Mouse (Mus musculus) cerebellum, adult 2 months (tissue): ENCODE data around the gene Lrrc75a.

Experiments used
- CTCF ChIP-seq: fragments of 200-500 bp; IDR thresholded peaks from 2 replicates; pipeline ENCODE4 v1.5.1; 2011; ENCODE audit warnings: low read depth, mild to moderate bottlenecking, control low read depth, low read length, moderate library complexity, borderline replicate concordance; ENCODE audit not compliant: insufficient read depth
- POLR2A ChIP-seq: fragments of 200-500 bp; IDR thresholded peaks from 2 replicates; pipeline ENCODE4 v1.6.1; 2011; ENCODE audit warnings: low read length, control low read depth, borderline replicate concordance; ENCODE audit not compliant: insufficient read depth

DNA sequence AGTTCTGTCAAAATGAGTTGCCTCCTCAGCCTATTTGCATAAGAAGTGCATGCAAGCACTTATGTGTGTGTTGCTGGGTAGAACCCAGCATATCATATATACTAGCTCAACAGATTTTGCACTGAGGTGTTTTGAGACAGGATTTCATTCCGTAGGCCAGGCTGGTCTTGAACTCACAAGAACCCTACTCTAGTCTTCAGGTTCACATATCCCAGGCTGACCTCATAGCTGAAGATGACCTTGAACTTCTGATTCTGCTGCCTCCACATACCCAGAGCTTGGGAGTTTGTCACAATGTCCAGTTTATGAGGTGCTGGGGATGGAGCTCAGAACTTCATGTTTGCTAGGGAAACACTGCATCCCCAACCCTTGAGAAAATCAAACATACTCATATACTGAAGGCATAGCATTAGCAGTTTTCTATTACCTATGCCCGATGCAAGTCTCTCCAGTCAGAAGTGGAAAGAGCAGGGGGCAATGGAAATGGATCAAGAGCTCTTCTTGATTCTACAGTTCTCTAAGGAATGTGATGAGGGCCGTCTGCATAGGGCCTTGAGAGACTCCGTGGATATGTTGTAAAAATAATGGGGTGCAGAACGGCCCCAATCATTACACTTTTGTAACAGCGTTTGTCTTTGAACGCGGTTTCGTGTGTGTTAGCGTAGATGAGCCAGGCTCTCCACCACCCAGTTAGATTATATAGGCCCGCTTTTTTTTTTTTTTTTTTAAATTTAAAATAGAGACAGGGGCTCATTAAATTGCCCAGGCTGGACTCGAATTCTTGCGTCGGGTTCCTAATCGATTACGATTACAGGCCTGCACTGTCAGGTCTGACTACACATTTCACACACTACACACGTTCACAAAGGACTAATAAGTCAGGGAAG lies 46.3 kb downstream of the Lrrc75a start:
- TF ChIP-seq CTCF (no peak), POLR2A (no peak)
